Mouse (Mus musculus): ENCODE results near the gene Isca2. TPM values are rescaled to one million over a fixed set of nuclear protein-coding genes. Genes with fewer than 3 reads are reported as not detected.

Isca2 gene
- polyA plus RNA-seq (2012; rRNA removed; ENCODE audit: low replicate concordance): 43.9 and 105 TPM in 2 replicates

DNA sequence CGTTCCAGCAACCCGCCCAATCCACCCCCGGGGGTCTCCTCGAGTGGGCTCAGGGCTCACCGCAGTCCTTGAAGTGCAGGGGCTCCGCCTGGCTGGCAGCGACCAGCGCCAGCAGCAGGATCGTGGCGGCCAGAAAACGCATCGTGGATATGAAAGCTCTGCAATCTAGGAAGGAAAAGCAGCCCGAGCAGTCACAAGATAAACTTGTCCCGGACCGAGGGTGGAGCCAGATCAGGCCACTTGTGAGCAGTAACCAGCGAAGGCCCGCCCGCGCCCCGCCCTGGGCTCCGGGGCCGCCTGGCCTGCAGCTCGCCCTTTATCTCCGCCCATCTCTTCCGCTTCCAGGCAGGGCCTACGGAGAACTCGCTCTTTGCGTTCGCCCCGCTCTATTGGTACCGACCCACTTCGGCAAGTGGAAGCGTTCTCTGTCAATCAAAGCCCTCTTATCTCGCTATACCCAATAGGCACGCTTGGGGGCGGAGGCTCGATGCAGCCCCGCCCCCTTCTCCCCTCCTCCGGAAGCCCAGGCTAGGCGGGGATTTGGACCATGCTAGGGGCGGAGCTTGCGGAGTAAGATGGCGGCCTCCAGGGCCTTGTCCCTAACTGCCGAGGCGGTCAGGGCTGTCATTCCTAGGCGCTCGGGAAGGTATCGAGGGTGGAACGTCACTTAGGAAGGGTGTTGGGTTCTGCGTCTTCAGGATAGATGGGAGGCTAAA, at the start of gene Isca2, which contains the start of gene Npc2:
TSS of gene Isca2 (plus strand) at position 526 of the 716 bp plus-strand sequence.
TSS of gene Npc2 (minus strand) at position 427 of the 716 bp plus-strand sequence.

Other genes with a start within 250 kb of the Isca2 start
- not detected in 2 replicates for gene Vsx2, start 203.5 kb upstream of the Isca2 start, polyA plus RNA-seq (2012; rRNA removed; ENCODE audit: low replicate concordance)
- gene Abcd4, start 155.8 kb upstream of the Isca2 start, polyA plus RNA-seq (2012; rRNA removed; ENCODE audit: low replicate concordance): 24.8 and 40.2 TPM in 2 replicates
- gene Vrtn, start 132.2 kb upstream of the Isca2 start, polyA plus RNA-seq (2012; rRNA removed; ENCODE audit: low replicate concordance): not detected in 2 replicates
- 0.93 and 1.1 TPM in 2 replicates for gene Syndig1l, start 74.4 kb upstream of the Isca2 start, polyA plus RNA-seq (2012; rRNA removed; ENCODE audit: low replicate concordance)
- gene Npc2, start 99 bp upstream of the Isca2 start, polyA plus RNA-seq (2012; rRNA removed; ENCODE audit: low replicate concordance): 323 and 353 TPM in 2 replicates
- gene Ltbp2, start 103.3 kb downstream of the Isca2 start, polyA plus RNA-seq (2012; rRNA removed; ENCODE audit: low replicate concordance): 33.4 and 77.4 TPM in 2 replicates
- 24.6 and 67.8 TPM in 2 replicates for gene Fcf1, start 197.6 kb downstream of the Isca2 start, polyA plus RNA-seq (2012; rRNA removed; ENCODE audit: low replicate concordance)
- gene Arel1, start 197.6 kb downstream of the Isca2 start, polyA plus RNA-seq (2012; rRNA removed; ENCODE audit: low replicate concordance): 26.1 and 41.4 TPM in 2 replicates
- gene Ylpm1, start 223.1 kb downstream of the Isca2 start, polyA plus RNA-seq (2012; rRNA removed; ENCODE audit: low replicate concordance): 10.8 and 16.1 TPM in 2 replicates